Mouse (Mus musculus): ENCODE results near the gene Snap23. TPM values are rescaled to one million over a fixed set of nuclear protein-coding genes. Genes with fewer than 3 reads are reported as not detected.

Gene Snap23
- polyA plus RNA-seq (2016; fragmentation: Nextera tagmentation; extraction: Ambion mirVana) = 42.0 and 53.4 TPM in 2 replicates

GRCm38 (mm10) chr2:120566886-120567797 is at the start of gene Snap23:
Snap23 (plus strand) TSS chr2:120567671.
- peak; percentile 97 for DNase-seq (ENCODE audit: low spot score)
- 2% methylated on average over 42 of the region's 42 CpGs for WGBS
- peaks cover 15% of the 10 kb centered on the region for H3K36me3 ChIP-seq

GRCm38 (mm10) chr2:120518547-120519210 is 48.8 kb upstream of the Snap23 start:
- H3K36me3 ChIP-seq = peaks cover 100% of the 10 kb centered on the region
- H3K4me3 ChIP-seq = no peak overlapping the region
- no peaks in the 10 kb centered on the region for H3K9me3 ChIP-seq
- 92% methylated on average over 5 of the region's 5 CpGs for WGBS
- DNase-seq (ENCODE audit: low spot score) = no peak
- H3K4me1 ChIP-seq (replicated peaks) = no peaks in the 10 kb centered on the region
- H3K27ac ChIP-seq = no peak overlapping the region
- no peaks in the 10 kb centered on the region for H3K27me3 ChIP-seq (ENCODE audit: insufficient read depth, poor library complexity, severe bottlenecking)

More at GRCm38 (mm10) chr2:120566886-120567797, at the start of gene Snap23:
- Histone ChIP-seq H3K9me3 (no peaks in the 10 kb centered on the region), H3K4me1 (replicated peaks) (peaks cover 28% of the 10 kb centered on the region), H3K4me3 (peak within 1 kb of the TSS; percentile 67), H3K27ac (peak within 1 kb of the TSS; percentile 89), H3K27me3 (ENCODE audit: insufficient read depth, poor library complexity, severe bottlenecking) (no peaks in the 10 kb centered on the region)

GRCm38 (mm10) chr2:120526771-120527170 is 40.7 kb upstream of the Snap23 start:
- H3K27me3 ChIP-seq (ENCODE audit: insufficient read depth, poor library complexity, severe bottlenecking) = no peaks in the 10 kb centered on the region
- no peaks in the 10 kb centered on the region for H3K4me1 ChIP-seq (replicated peaks)
- H3K4me3 ChIP-seq = no peak overlapping the region
- peaks cover 100% of the 10 kb centered on the region for H3K36me3 ChIP-seq
- no peak overlapping the region for H3K27ac ChIP-seq
- no peaks in the 10 kb centered on the region for H3K9me3 ChIP-seq
- WGBS = 94% methylated on average over 5 of the region's 5 CpGs
- DNase-seq (ENCODE audit: low spot score) = no peak

- no peak for DNase-seq (ENCODE audit: low spot score)
- H3K27me3 ChIP-seq (ENCODE audit: insufficient read depth, poor library complexity, severe bottlenecking) = no peaks in the 10 kb centered on the region
- H3K4me3 ChIP-seq = no peak overlapping the region
- H3K27ac ChIP-seq = no peak overlapping the region
- no peaks in the 10 kb centered on the region for H3K9me3 ChIP-seq
- peaks cover 100% of the 10 kb centered on the region for H3K36me3 ChIP-seq
- no peaks in the 10 kb centered on the region for H3K4me1 ChIP-seq (replicated peaks)
Measured at GRCm38 (mm10) chr2:120529531-120529930, 37.9 kb upstream of the Snap23 start.

GRCm38 (mm10) chr2:120531223-120531622 is 36.2 kb upstream of the Snap23 start:
- peaks cover 99% of the 10 kb centered on the region for H3K36me3 ChIP-seq
- no peak overlapping the region for H3K27ac ChIP-seq
- no peak for DNase-seq (ENCODE audit: low spot score)
- no peaks in the 10 kb centered on the region for H3K27me3 ChIP-seq (ENCODE audit: insufficient read depth, poor library complexity, severe bottlenecking)
- H3K9me3 ChIP-seq = no peaks in the 10 kb centered on the region
- no peaks in the 10 kb centered on the region for H3K4me1 ChIP-seq (replicated peaks)
- WGBS = 94% methylated on average over 4 of the region's 4 CpGs
- no peak overlapping the region for H3K4me3 ChIP-seq

- no peaks in the 10 kb centered on the region for H3K27me3 ChIP-seq (ENCODE audit: insufficient read depth, poor library complexity, severe bottlenecking)
- 74% methylated on average over 3 of the region's 3 CpGs for WGBS
- H3K36me3 ChIP-seq = peaks cover 51% of the 10 kb centered on the region
- H3K4me1 ChIP-seq (replicated peaks) = no peaks in the 10 kb centered on the region
- H3K4me3 ChIP-seq = no peak overlapping the region
- H3K9me3 ChIP-seq = no peaks in the 10 kb centered on the region
- no peak overlapping the region for H3K27ac ChIP-seq
- no peak for DNase-seq (ENCODE audit: low spot score)
Measured at GRCm38 (mm10) chr2:120539333-120539732, 28.1 kb upstream of the Snap23 start.

GRCm38 (mm10) chr2:120539778-120540208 is 27.7 kb upstream of the Snap23 start:
- DNase-seq (ENCODE audit: low spot score) = peak; percentile 6
- Histone ChIP-seq H3K36me3 (peaks cover 51% of the 10 kb centered on the region), H3K27ac (no peak overlapping the region), H3K4me1 (replicated peaks) (no peaks in the 10 kb centered on the region), H3K9me3 (no peaks in the 10 kb centered on the region), H3K27me3 (ENCODE audit: insufficient read depth, poor library complexity, severe bottlenecking) (no peaks in the 10 kb centered on the region), H3K4me3 (no peak overlapping the region)
- WGBS = 57% methylated on average over 1 of the region's 1 CpGs

- Histone ChIP-seq H3K9me3 (no peaks in the 10 kb centered on the region), H3K4me1 (replicated peaks) (no peaks in the 10 kb centered on the region), H3K4me3 (no peak overlapping the region), H3K27me3 (ENCODE audit: insufficient read depth, poor library complexity, severe bottlenecking) (no peaks in the 10 kb centered on the region), H3K27ac (no peak overlapping the region), H3K36me3 (peaks cover 54% of the 10 kb centered on the region)
- no peak for DNase-seq (ENCODE audit: low spot score)
- WGBS = 95% methylated on average over 2 of the region's 2 CpGs
Measured at GRCm38 (mm10) chr2:120544732-120545131, 22.7 kb upstream of the Snap23 start.

GRCm38 (mm10) chr2:120556868-120557267 is 10.6 kb upstream of the Snap23 start:
- H3K9me3 ChIP-seq = no peaks in the 10 kb centered on the region
- H3K4me1 ChIP-seq (replicated peaks) = no peaks in the 10 kb centered on the region
- H3K4me3 ChIP-seq = no peak overlapping the region
- peaks cover 65% of the 10 kb centered on the region for H3K36me3 ChIP-seq
- no peak for DNase-seq (ENCODE audit: low spot score)
- 89% methylated on average over 3 of the region's 3 CpGs for WGBS
- H3K27me3 ChIP-seq (ENCODE audit: insufficient read depth, poor library complexity, severe bottlenecking) = no peaks in the 10 kb centered on the region
- no peak overlapping the region for H3K27ac ChIP-seq

GRCm38 (mm10) chr2:120558813-120559212 is 8.7 kb upstream of the Snap23 start:
- no peak overlapping the region for H3K27ac ChIP-seq
- H3K36me3 ChIP-seq = peaks cover 46% of the 10 kb centered on the region

GRCm38 (mm10) chr2:120561524-120561923 is 5.9 kb upstream of the Snap23 start:
- no peak overlapping the region for H3K4me3 ChIP-seq
- 82% methylated on average over 1 of the region's 1 CpGs for WGBS
- no peaks in the 10 kb centered on the region for H3K9me3 ChIP-seq
- H3K36me3 ChIP-seq = peaks cover 25% of the 10 kb centered on the region
- peaks cover 8% of the 10 kb centered on the region for H3K4me1 ChIP-seq (replicated peaks)
- H3K27me3 ChIP-seq (ENCODE audit: insufficient read depth, poor library complexity, severe bottlenecking) = no peaks in the 10 kb centered on the region
- DNase-seq (ENCODE audit: low spot score) = no peak
- H3K27ac ChIP-seq = no peak overlapping the region

More at GRCm38 (mm10) chr2:120558813-120559212, 8.7 kb upstream of the Snap23 start:
- DNase-seq (ENCODE audit: low spot score) = no peak
- 84% methylated on average over 3 of the region's 3 CpGs for WGBS
- H3K9me3 ChIP-seq = no peaks in the 10 kb centered on the region
- no peaks in the 10 kb centered on the region for H3K27me3 ChIP-seq (ENCODE audit: insufficient read depth, poor library complexity, severe bottlenecking)
- peaks cover 8% of the 10 kb centered on the region for H3K4me1 ChIP-seq (replicated peaks)
- no peak overlapping the region for H3K4me3 ChIP-seq

GRCm38 (mm10) chr2:120562859-120563234 is 4.6 kb upstream of the Snap23 start:
- Histone ChIP-seq H3K36me3 (peaks cover 17% of the 10 kb centered on the region), H3K4me3 (peak overlapping the region; percentile 76), H3K27me3 (ENCODE audit: insufficient read depth, poor library complexity, severe bottlenecking) (no peaks in the 10 kb centered on the region), H3K27ac (peak overlapping the region; percentile 96), H3K4me1 (replicated peaks) (peaks cover 14% of the 10 kb centered on the region), H3K9me3 (no peaks in the 10 kb centered on the region)
- DNase-seq (ENCODE audit: low spot score) = no peak
- WGBS = 27% methylated on average over 9 of the region's 9 CpGs

Data from hindbrain, embryonic 10.5 days (tissue).